Mouse (Mus musculus): ENCODE measurements around the gene Smarca4. TPM values are rescaled to one million over a fixed set of nuclear protein-coding genes. Genes with fewer than 3 reads are reported as not detected.

Gene Smarca4
- polyA plus RNA-seq, 1 experiment: 49.8 TPM

- no peak for TF ChIP-seq CTCF (IDR thresholded peaks at IDR 0.05; ENCODE audit: low read depth, low read length)
- no peak for TF ChIP-seq POLR2A (IDR thresholded peaks at IDR 0.05; ENCODE audit: borderline replicate concordance, low read depth, low read length)
- no peak overlapping the region for H3K27ac ChIP-seq (ENCODE audit: insufficient read depth, low read depth, low read length)
- H3K4me3 ChIP-seq (ENCODE audit: insufficient read depth, low read length): peak overlapping the region; percentile 66
- H3K4me1 ChIP-seq (ENCODE audit: control insufficient read depth, insufficient read depth, low read length): peaks cover 44% of the 10 kb centered on the region
These were observed 110.4 kb downstream of the Smarca4 start for GRCm38 (mm10) chr9:21726218-21726975.

- Histone ChIP-seq H3K4me1 (ENCODE audit: control insufficient read depth, insufficient read depth, low read length) (peaks cover 35% of the 10 kb centered on the region), H3K27ac (ENCODE audit: insufficient read depth, low read depth, low read length) (peak overlapping the region; percentile 60), H3K4me3 (ENCODE audit: insufficient read depth, low read length) (peak overlapping the region; percentile 5; the same call in 1 of the 2 replicates)
- TF ChIP-seq CTCF (IDR thresholded peaks at IDR 0.05; ENCODE audit: low read depth, low read length) (0 out of 2 replicates have a peak, but pooled peaks have one; percentile 15), POLR2A (IDR thresholded peaks at IDR 0.05; ENCODE audit: borderline replicate concordance, low read depth, low read length) (no peak)
These were observed 112.4 kb downstream of the Smarca4 start for GRCm38 (mm10) chr9:21728261-21728832.

GRCm38 (mm10) chr9:21729264-21729663, 113.3 kb downstream of the Smarca4 start:
- H3K27ac ChIP-seq (ENCODE audit: insufficient read depth, low read depth, low read length): peak overlapping the region; percentile 60
- TF ChIP-seq CTCF (IDR thresholded peaks at IDR 0.05; ENCODE audit: low read depth, low read length) (no peak), POLR2A (IDR thresholded peaks at IDR 0.05; ENCODE audit: borderline replicate concordance, low read depth, low read length) (no peak)
- peak overlapping the region; percentile 15 for H3K4me3 ChIP-seq (ENCODE audit: insufficient read depth, low read length)

GRCm38 (mm10) chr9:21732288-21732687, 116.3 kb downstream of the Smarca4 start:
- no peak overlapping the region for H3K4me3 ChIP-seq (ENCODE audit: insufficient read depth, low read length)

More at GRCm38 (mm10) chr9:21729264-21729663, 113.3 kb downstream of the Smarca4 start:
- peaks cover 35% of the 10 kb centered on the region for H3K4me1 ChIP-seq (ENCODE audit: control insufficient read depth, insufficient read depth, low read length)

GRCm38 (mm10) chr9:21733446-21733845, 117.5 kb downstream of the Smarca4 start:
- Histone ChIP-seq H3K4me1 (ENCODE audit: control insufficient read depth, insufficient read depth, low read length) (peaks cover 15% of the 10 kb centered on the region), H3K4me3 (ENCODE audit: insufficient read depth, low read length) (no peak overlapping the region), H3K27ac (ENCODE audit: insufficient read depth, low read depth, low read length) (no peak overlapping the region)
- TF ChIP-seq POLR2A (IDR thresholded peaks at IDR 0.05; ENCODE audit: borderline replicate concordance, low read depth, low read length): no peak
- TF ChIP-seq CTCF (IDR thresholded peaks at IDR 0.05; ENCODE audit: low read depth, low read length): no peak

More at GRCm38 (mm10) chr9:21732288-21732687, 116.3 kb downstream of the Smarca4 start:
- Histone ChIP-seq H3K4me1 (ENCODE audit: control insufficient read depth, insufficient read depth, low read length) (peaks cover 25% of the 10 kb centered on the region), H3K27ac (ENCODE audit: insufficient read depth, low read depth, low read length) (no peak overlapping the region)
- TF ChIP-seq POLR2A (IDR thresholded peaks at IDR 0.05; ENCODE audit: borderline replicate concordance, low read depth, low read length) (no peak), CTCF (IDR thresholded peaks at IDR 0.05; ENCODE audit: low read depth, low read length) (no peak)

GRCm38 (mm10) chr9:21733989-21734388, 118.0 kb downstream of the Smarca4 start:
- TF ChIP-seq CTCF (IDR thresholded peaks at IDR 0.05; ENCODE audit: low read depth, low read length) (no peak), POLR2A (IDR thresholded peaks at IDR 0.05; ENCODE audit: borderline replicate concordance, low read depth, low read length) (no peak)
- Histone ChIP-seq H3K4me1 (ENCODE audit: control insufficient read depth, insufficient read depth, low read length) (peaks cover 10% of the 10 kb centered on the region), H3K4me3 (ENCODE audit: insufficient read depth, low read length) (no peak overlapping the region), H3K27ac (ENCODE audit: insufficient read depth, low read depth, low read length) (no peak overlapping the region)

GRCm38 (mm10) chr9:21735126-21735525, 119.2 kb downstream of the Smarca4 start:
- TF ChIP-seq POLR2A (IDR thresholded peaks at IDR 0.05; ENCODE audit: borderline replicate concordance, low read depth, low read length) (no peak), CTCF (IDR thresholded peaks at IDR 0.05; ENCODE audit: low read depth, low read length) (no peak)
- peaks cover 3% of the 10 kb centered on the region; the same call in 1 of the 2 replicates for H3K4me1 ChIP-seq (ENCODE audit: control insufficient read depth, insufficient read depth, low read length)
- no peak overlapping the region for H3K27ac ChIP-seq (ENCODE audit: insufficient read depth, low read depth, low read length)
- H3K4me3 ChIP-seq (ENCODE audit: insufficient read depth, low read length): no peak overlapping the region

- H3K27ac ChIP-seq (ENCODE audit: insufficient read depth, low read depth, low read length): no peak overlapping the region
- no peaks in the 10 kb centered on the region; the same call in 1 of the 2 replicates for H3K4me1 ChIP-seq (ENCODE audit: control insufficient read depth, insufficient read depth, low read length)
- TF ChIP-seq POLR2A (IDR thresholded peaks at IDR 0.05; ENCODE audit: borderline replicate concordance, low read depth, low read length) (no peak), CTCF (IDR thresholded peaks at IDR 0.05; ENCODE audit: low read depth, low read length) (no peak)
- no peak overlapping the region for H3K4me3 ChIP-seq (ENCODE audit: insufficient read depth, low read length)
These were observed 120.6 kb downstream of the Smarca4 start for GRCm38 (mm10) chr9:21736580-21736979.

GRCm38 (mm10) chr9:21737188-21737587, 121.2 kb downstream of the Smarca4 start:
- no peak overlapping the region for H3K27ac ChIP-seq (ENCODE audit: insufficient read depth, low read depth, low read length)
- TF ChIP-seq CTCF (IDR thresholded peaks at IDR 0.05; ENCODE audit: low read depth, low read length): no peak
- TF ChIP-seq POLR2A (IDR thresholded peaks at IDR 0.05; ENCODE audit: borderline replicate concordance, low read depth, low read length): no peak
- H3K4me1 ChIP-seq (ENCODE audit: control insufficient read depth, insufficient read depth, low read length): no peaks in the 10 kb centered on the region; the same call in 1 of the 2 replicates
- H3K4me3 ChIP-seq (ENCODE audit: insufficient read depth, low read length): no peak overlapping the region

- H3K4me1 ChIP-seq (ENCODE audit: control insufficient read depth, insufficient read depth, low read length): no peaks in the 10 kb centered on the region; the same call in 1 of the 2 replicates
- H3K27ac ChIP-seq (ENCODE audit: insufficient read depth, low read depth, low read length): no peak overlapping the region
- no peak overlapping the region for H3K4me3 ChIP-seq (ENCODE audit: insufficient read depth, low read length)
- no peak for TF ChIP-seq POLR2A (IDR thresholded peaks at IDR 0.05; ENCODE audit: borderline replicate concordance, low read depth, low read length)
These were observed 122.8 kb downstream of the Smarca4 start for GRCm38 (mm10) chr9:21738776-21739175.

All from bone marrow macrophage, adult 2 months (primary cell).